Mouse (Mus musculus): ENCODE data around the gene 5830473C10Rik.

Gene 5830473C10Rik

DNA sequence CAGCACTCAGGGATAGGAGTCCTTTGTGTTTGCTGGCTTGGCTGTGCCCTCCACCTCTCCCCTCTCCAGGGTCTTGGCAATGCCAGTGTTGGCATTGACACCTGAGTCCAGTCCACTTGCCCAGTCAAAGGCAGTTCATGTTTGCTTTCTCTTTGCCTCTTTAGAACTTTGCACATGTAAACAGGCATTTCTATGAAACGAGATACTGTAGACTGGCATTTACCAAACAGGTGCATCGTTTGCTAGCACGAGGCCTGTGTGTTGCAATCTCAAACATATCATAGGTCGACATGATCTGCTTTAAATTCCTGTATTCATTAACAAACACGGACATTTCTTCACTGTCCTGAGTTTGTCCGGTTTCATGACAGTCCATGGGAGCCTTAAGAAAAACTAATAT lies at the start of gene 5830473C10Rik:
TSS of gene 5830473C10Rik (plus strand) at position 365 of the 400 bp plus-strand sequence.
- no peak for DNase-seq (ENCODE audit: low spot score)

- DNase-seq (ENCODE audit: low spot score): no peak
Measured at GRCm38 (mm10) chr5:90512288-90512955, 48.5 kb upstream of the 5830473C10Rik start.

- no peak for DNase-seq (ENCODE audit: low spot score)
Measured at GRCm38 (mm10) chr5:90515561-90515960, 45.3 kb upstream of the 5830473C10Rik start.

- DNase-seq (ENCODE audit: low spot score): no peak
Measured at GRCm38 (mm10) chr5:90518356-90519100, 42.4 kb upstream of the 5830473C10Rik start, which contains the start of gene Afm. Gene Afm, plus strand, starts transcription at chr5:90518932.

DNA sequence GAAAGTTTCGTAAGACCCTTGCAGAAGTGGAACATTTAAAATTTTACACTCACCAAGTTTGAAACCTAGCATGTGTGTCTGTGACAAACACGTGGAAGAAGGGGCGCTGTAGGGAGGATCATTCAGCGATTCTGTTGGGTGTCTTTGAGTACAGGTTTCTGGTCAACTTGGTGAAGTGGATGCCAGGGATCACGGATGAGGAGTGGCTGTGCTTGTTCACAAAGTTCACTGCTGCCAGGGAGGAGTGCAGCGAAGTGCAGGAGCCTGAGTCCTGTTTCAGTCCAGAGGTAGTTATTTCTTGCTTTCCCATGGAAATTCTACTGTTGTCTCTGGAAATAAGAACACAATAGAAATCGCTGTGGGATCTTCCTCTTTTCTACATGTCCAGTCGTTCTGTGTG lies 9.7 kb upstream of the 5830473C10Rik start:
- DNase-seq (ENCODE audit: low spot score): no peak

DNA sequence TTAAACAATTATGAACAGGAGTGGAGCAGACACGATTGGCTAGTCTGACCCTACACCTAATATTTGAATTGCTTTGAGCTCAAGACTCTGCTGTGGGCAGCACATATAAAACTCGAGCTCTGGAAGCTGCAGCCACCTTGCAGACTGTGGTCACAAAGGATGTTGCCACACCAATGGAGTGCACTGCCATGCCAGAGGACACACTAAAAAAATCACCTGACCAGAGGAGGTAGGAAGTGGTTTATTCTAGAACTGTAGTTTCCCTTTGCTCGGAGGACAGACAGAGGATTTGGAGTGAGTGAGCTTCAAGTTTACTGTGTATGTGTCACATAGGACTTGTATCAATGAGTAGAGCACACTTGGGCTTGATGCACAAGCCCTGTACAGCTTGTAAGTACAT lies 4.9 kb upstream of the 5830473C10Rik start:
- no peak for DNase-seq (ENCODE audit: low spot score)

- DNase-seq (ENCODE audit: low spot score): no peak
Measured at GRCm38 (mm10) chr5:90561721-90562275, 891 bp downstream of the 5830473C10Rik start.

GRCm38 (mm10) chr5:90562880-90563279 lies 2.0 kb downstream of the 5830473C10Rik start:
- DNase-seq (ENCODE audit: low spot score): no peak

- no peak for DNase-seq (ENCODE audit: low spot score)
Measured at GRCm38 (mm10) chr5:90564161-90564560, 3.3 kb downstream of the 5830473C10Rik start.

GRCm38 (mm10) chr5:90565205-90565604 lies 4.3 kb downstream of the 5830473C10Rik start:
- DNase-seq (ENCODE audit: low spot score): no peak

GRCm38 (mm10) chr5:90567788-90568187 lies 6.9 kb downstream of the 5830473C10Rik start:
- no peak for DNase-seq (ENCODE audit: low spot score)

DNA sequence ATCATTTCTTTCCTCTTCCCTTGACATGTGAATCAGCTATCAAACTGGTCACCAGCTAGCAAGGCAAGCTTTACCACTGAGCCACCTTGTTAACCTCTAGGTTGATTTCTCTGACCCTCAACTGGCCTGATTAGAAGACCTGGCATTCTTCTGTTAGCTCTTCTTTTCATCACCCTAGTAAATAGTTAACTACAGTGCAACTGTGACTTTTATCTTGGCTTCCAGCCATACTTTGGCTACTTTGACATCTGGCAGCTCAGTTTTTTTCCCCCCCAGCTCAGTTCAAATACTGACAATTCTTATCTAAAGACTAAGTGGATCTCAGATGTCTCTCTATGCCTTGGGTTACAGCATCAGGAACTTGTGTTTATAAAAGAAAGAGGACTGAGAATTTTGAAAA lies 7.4 kb downstream of the 5830473C10Rik start:
- DNase-seq (ENCODE audit: low spot score): no peak

DNA sequence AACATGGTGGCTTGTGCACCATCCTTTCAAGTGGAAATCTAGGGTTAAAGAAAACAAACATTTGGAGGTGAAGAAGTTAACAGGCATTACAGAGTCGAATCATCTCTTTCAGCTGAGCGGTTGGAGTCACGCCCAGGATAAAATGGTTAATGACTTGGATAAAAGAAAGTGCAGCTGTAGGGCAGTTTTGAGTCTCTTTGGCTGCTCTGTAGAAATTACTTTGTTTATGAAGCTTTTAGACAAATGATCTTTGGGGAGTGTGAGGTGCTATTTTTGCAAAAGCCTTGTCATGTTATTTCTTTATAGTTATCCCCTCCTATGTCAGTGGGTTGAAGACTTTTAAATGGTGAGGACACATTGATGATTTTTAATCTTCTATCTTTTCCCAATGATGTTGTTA lies 10.3 kb downstream of the 5830473C10Rik start:
- no peak for DNase-seq (ENCODE audit: low spot score)

- DNase-seq (ENCODE audit: low spot score): no peak
Measured at GRCm38 (mm10) chr5:90577751-90578150, 16.8 kb downstream of the 5830473C10Rik start.

DNA sequence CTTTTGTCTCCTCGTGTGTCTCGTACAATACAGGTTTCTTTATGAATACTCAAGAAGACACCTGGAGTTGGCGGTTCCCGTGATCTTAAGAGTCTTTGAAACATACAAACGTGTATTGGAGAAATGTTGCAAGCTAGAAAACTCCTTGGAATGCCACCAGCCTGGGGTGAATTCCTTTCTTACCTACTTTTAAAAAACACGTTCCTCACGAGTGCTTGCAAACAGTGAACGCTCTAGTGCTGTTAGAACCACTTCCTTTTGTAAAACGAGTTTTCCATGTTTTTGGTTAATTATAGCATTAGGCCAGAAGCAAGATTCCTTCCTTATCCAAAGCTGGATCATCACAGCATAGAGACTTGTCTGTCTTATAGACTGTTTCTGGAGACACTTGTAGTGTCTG lies 18.6 kb downstream of the 5830473C10Rik start:
- DNase-seq (ENCODE audit: low spot score): peak; percentile 15

GRCm38 (mm10) chr5:90582179-90582578 lies 21.3 kb downstream of the 5830473C10Rik start:
- no peak for DNase-seq (ENCODE audit: low spot score)

GRCm38 (mm10) chr5:90584799-90585198 lies 23.9 kb downstream of the 5830473C10Rik start:
- DNase-seq (ENCODE audit: low spot score): no peak

DNA sequence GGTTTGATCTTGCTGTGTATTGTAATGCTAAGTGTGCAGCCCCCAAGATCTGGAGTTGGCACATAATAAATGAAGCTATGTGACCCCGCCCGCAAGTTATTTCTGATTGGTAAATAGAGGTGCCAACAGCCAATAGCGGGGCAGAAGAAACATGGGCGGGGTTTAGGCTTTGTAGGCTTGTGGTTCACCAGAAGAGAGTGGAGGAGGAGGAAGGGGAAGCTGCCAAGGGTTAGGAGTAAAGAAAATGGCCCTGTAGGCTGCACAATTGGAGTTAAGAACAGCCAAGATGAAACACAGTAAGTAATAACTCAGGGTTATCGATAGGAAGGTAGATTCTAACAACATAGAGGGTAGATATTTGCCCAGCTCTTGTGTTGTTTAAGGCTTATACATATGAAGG lies 25.6 kb downstream of the 5830473C10Rik start:
- DNase-seq (ENCODE audit: low spot score): no peak

DNA sequence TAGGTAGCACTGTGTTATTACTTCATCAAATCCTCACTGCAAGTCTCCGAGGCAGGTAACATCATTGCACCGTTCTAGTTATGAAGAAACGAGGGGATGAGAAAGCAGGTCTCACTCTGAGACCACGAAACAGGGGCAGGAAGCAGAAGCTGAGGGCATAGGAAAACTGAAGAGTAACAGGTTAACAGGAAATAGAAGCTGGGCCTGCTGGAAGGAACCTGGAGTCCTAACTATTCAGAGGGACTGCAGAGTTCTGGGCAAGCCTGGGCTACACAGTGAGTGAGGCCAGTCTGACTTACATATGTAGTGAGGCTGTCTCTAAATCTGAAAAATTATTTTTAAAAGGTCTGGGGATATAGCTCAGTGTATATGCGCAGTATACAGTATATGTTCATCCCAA lies 27.2 kb downstream of the 5830473C10Rik start:
- DNase-seq (ENCODE audit: low spot score): no peak

DNA sequence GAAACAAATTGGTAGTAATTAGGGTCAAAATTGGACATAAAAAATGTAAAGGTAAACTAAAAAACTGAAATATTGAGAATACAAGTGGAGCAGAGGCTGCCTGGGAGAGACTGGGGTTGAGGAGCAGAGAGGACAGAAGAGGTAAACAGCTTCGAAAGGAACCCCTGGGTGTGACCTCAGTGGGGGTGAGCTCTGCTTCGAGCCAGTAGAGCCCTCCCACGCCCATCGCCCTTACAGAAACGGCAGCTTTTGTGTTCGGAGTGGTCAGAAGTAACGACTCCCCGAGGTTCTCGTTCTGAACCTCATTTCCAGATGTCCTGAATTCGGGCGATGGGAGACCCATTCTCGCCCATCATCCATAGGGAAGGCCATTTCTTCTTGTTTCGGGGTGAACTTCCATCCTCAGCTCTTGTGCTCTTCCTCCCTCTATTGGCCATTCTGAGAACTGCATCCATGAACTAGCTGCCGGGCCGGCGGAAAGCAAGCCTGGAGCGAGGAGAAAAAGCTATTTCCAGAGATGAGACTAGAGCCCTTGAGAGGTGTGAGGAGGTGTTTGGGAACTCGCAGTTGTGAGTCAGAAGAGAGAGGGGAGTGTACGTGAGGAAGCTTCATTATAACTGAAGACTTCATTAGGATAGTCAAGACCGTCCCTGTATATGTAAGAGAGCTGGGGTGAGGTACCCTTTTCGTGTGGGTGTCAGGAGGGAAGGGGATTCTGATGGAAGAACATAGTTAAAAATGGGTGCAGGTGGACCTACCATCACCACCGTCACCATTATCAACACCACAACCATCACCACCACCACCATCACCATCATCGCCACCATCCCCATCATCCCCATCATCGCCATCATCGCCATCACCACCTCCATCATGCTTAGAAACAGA lies 28.0 kb downstream of the 5830473C10Rik start:
- DNase-seq (ENCODE audit: low spot score): peak; percentile 58

DNA sequence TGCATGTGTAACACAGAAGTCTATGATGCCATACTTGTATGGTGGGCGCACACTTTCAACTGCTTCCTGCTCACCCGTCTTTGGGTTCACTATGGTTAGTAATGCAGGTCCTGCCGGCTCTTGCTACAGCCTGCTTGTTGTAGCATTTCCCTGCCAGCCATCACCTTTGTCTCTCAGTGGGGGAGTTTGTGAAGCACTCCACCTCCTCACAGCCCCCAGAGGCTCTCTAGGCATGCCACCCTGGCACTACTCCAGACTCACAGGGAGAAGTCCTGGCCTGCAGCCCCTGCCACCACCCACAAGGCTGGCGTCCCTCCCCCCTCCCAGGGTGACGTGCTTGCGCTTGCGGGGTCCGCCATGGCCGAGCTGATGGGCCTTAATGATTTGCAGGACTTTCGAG lies 29.8 kb downstream of the 5830473C10Rik start:
- DNase-seq (ENCODE audit: low spot score): no peak

DNA sequence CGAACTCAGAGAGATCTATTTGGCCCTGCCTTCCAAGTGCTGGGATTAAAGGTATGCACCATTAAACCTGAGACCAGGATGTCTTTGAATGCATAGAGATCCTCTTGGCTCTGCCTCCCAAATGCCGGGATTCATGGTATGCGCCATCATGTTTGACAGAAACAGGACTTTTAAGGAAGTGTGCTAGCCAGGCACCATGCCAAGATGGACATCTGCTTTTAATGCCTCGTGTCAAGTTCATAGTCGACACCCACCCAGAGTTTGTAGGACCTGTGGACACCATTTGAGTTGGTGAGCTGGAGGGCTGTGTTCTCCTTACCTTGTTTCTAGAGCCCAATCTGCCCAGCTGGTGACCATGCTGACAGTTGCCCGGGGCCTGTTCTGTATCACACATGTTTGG lies 31.0 kb downstream of the 5830473C10Rik start:
- DNase-seq (ENCODE audit: low spot score): no peak
